Mouse (Mus musculus) spleen, adult 2 months (tissue): ENCODE data around the gene Gm21969.

Experiments used
- CTCF ChIP-seq: fragments of 200-500 bp; IDR thresholded peaks from 2 replicates; pipeline ENCODE4 v1.5.1; 2011; ENCODE audit warnings: mild to moderate bottlenecking, inconsistent platforms; ENCODE audit not compliant: insufficient read depth, insufficient read length, insufficient replicate concordance; ENCODE audit errors: extremely low read depth
- POLR2A ChIP-seq: fragments of 200-500 bp; IDR thresholded peaks from 2 replicates; pipeline ENCODE4 v1.6.1; 2011; ENCODE audit warnings: low read depth, low read length, inconsistent platforms

GRCm38 (mm10) chr4:139640775-139641174 is 37.8 kb downstream of the Gm21969 start:
- TF ChIP-seq CTCF (no peak), POLR2A (no peak)
